Mouse (Mus musculus) midbrain, embryonic 15.5 days (tissue): Measurements from ENCODE around the gene Eif2b2. TPM values are rescaled to one million over a fixed set of nuclear protein-coding genes. Genes with fewer than 3 reads are reported as not detected.

Experiments used
- ATAC-seq: fragments of 200-750 bp; cut with Nextera tagmentation; replicated peaks from 2 replicates; pipeline ENCODE4 v1.8.0; 2017; ENCODE audit warnings: moderate TSS enrichment
- H3K27ac ChIP-seq: fragments of 300-500 bp; sonication (generic); 2 replicates; pipeline ENCODE4 v1.5.1; 2015; ENCODE audit warnings: mild to moderate bottlenecking, inconsistent platforms
- H3K27me3 ChIP-seq: fragments of 300-500 bp; sonication (generic); replicated peaks from 2 replicates; pipeline ENCODE4 v1.6.1; 2015; ENCODE audit warnings: inconsistent platforms
- H3K36me3 ChIP-seq: fragments of 300-500 bp; sonication (generic); replicated peaks from 2 replicates; pipeline ENCODE4 v1.6.1; 2015; ENCODE audit warnings: inconsistent platforms
- H3K4me1 ChIP-seq: fragments of 300-500 bp; sonication (generic); 2 replicates; pipeline ENCODE4 v1.6.1; 2015; ENCODE audit warnings: inconsistent platforms
- H3K4me2 ChIP-seq: fragments of 300-500 bp; sonication (generic); 2 replicates; pipeline ENCODE4 v1.6.1; 2015; ENCODE audit warnings: inconsistent platforms, mild to moderate bottlenecking, moderate library complexity
- H3K4me3 ChIP-seq: fragments of 300-500 bp; sonication (generic); 2 replicates; pipeline ENCODE4 v1.5.1; 2015; ENCODE audit warnings: mild to moderate bottlenecking, inconsistent platforms
- H3K9ac ChIP-seq: fragments of 300-500 bp; sonication (generic); 2 replicates; pipeline ENCODE4 v1.6.1; 2015; ENCODE audit warnings: mild to moderate bottlenecking, inconsistent platforms
- H3K9me3 ChIP-seq: fragments of 300-500 bp; sonication (generic); 2 replicates; pipeline ENCODE4 v1.6.1; 2016; ENCODE audit warnings: inconsistent platforms
- WGBS: fragments of 180-500 bp; shearing (Covaris S2); methylation state at CpG from one replicate; pipeline ENCODE4 v1.1.7; 2015; ENCODE audit warnings: mixed read lengths; 5-methylcytosine and 5-hydroxymethylcytosine counted together
- polyA plus RNA-seq: library from polyadenylated mRNA; unstranded; fragments of >200 nt; fragmentation: Nextera tagmentation; extraction: Ambion mirVana; gene quantifications from 2 replicates; pipeline ENCODE4 v1.2.1, GENCODE M21; 2015

Eif2b2 gene
- polyA plus RNA-seq, 1 experiment from 2014 or later: 78.2 TPM

GRCm38 (mm10) chr12:85196191-85196590 lies 23.1 kb upstream of the Eif2b2 start:
- no peaks in the 10 kb centered on the region for H3K27me3 ChIP-seq
- no peak overlapping the region for H3K4me3 ChIP-seq
- 90% methylated on average over 10 of the region's 10 CpGs for WGBS
- no peaks in the 10 kb centered on the region for H3K36me3 ChIP-seq
- no peak for ATAC-seq
- no peaks in the 10 kb centered on the region for H3K9me3 ChIP-seq
- H3K27ac ChIP-seq: no peak overlapping the region
- no peak overlapping the region for H3K4me2 ChIP-seq
- H3K4me1 ChIP-seq: peaks cover 7% of the 10 kb centered on the region
- no peak overlapping the region for H3K9ac ChIP-seq

GRCm38 (mm10) chr12:85197371-85197770 lies 21.9 kb upstream of the Eif2b2 start:
- H3K27ac ChIP-seq: no peak overlapping the region
- H3K9me3 ChIP-seq: no peaks in the 10 kb centered on the region
- no peak overlapping the region for H3K9ac ChIP-seq
- H3K36me3 ChIP-seq: no peaks in the 10 kb centered on the region
- H3K27me3 ChIP-seq: no peaks in the 10 kb centered on the region
- H3K4me1 ChIP-seq: peaks cover 18% of the 10 kb centered on the region
- H3K4me3 ChIP-seq: no peak overlapping the region
- H3K4me2 ChIP-seq: no peak overlapping the region
- ATAC-seq: no peak
- 74% methylated on average over 7 of the region's 7 CpGs for WGBS

- H3K4me1 ChIP-seq: peaks cover 18% of the 10 kb centered on the region
- no peak overlapping the region for H3K4me3 ChIP-seq
- no peak overlapping the region for H3K4me2 ChIP-seq
- no peak overlapping the region for H3K27ac ChIP-seq
- H3K27me3 ChIP-seq: no peaks in the 10 kb centered on the region
- no peaks in the 10 kb centered on the region for H3K9me3 ChIP-seq
- no peak overlapping the region for H3K9ac ChIP-seq
- no peaks in the 10 kb centered on the region for H3K36me3 ChIP-seq
- no peak for ATAC-seq
- 62% methylated on average over 8 of the region's 8 CpGs for WGBS
Measured at GRCm38 (mm10) chr12:85197936-85198335, 21.3 kb upstream of the Eif2b2 start.

GRCm38 (mm10) chr12:85199954-85200353 lies 19.3 kb upstream of the Eif2b2 start:
- Histone ChIP-seq H3K4me2 (no peak overlapping the region), H3K27ac (no peak overlapping the region), H3K27me3 (no peaks in the 10 kb centered on the region), H3K9ac (no peak overlapping the region), H3K4me3 (no peak overlapping the region), H3K9me3 (no peaks in the 10 kb centered on the region), H3K4me1 (peaks cover 18% of the 10 kb centered on the region), H3K36me3 (no peaks in the 10 kb centered on the region)
- no peak for ATAC-seq
- 95% methylated on average over 1 of the region's 1 CpGs for WGBS

GRCm38 (mm10) chr12:85200929-85201829 lies 18.1 kb upstream of the Eif2b2 start:
- 13% methylated on average over 24 of the region's 24 CpGs for WGBS
- Histone ChIP-seq H3K4me2 (peak overlapping the region; percentile 15; the same call in 1 of the 2 replicates), H3K9ac (no peak overlapping the region), H3K27ac (peak overlapping the region; percentile 62), H3K27me3 (no peaks in the 10 kb centered on the region), H3K9me3 (no peaks in the 10 kb centered on the region), H3K4me1 (peaks cover 18% of the 10 kb centered on the region), H3K4me3 (no peak overlapping the region), H3K36me3 (no peaks in the 10 kb centered on the region)
- ATAC-seq: peak; percentile 69

- no peak overlapping the region for H3K4me2 ChIP-seq
- H3K4me3 ChIP-seq: no peak overlapping the region
- no peak for ATAC-seq
- no peaks in the 10 kb centered on the region for H3K36me3 ChIP-seq
- peak overlapping the region; percentile 62 for H3K27ac ChIP-seq
- no peak overlapping the region for H3K9ac ChIP-seq
- H3K9me3 ChIP-seq: no peaks in the 10 kb centered on the region
- WGBS: 64% methylated on average over 2 of the region's 2 CpGs
- peaks cover 18% of the 10 kb centered on the region for H3K4me1 ChIP-seq
- H3K27me3 ChIP-seq: no peaks in the 10 kb centered on the region
Measured at GRCm38 (mm10) chr12:85201830-85202147, 17.5 kb upstream of the Eif2b2 start.

GRCm38 (mm10) chr12:85202191-85202590 lies 17.1 kb upstream of the Eif2b2 start:
- Histone ChIP-seq H3K4me2 (no peak overlapping the region), H3K27ac (0 out of 2 replicates have a peak overlapping the region, but pooled peaks have one; percentile 62), H3K27me3 (no peaks in the 10 kb centered on the region), H3K36me3 (no peaks in the 10 kb centered on the region), H3K4me1 (peaks cover 18% of the 10 kb centered on the region), H3K9me3 (no peaks in the 10 kb centered on the region), H3K9ac (no peak overlapping the region), H3K4me3 (no peak overlapping the region)
- ATAC-seq: no peak
- 90% methylated on average over 7 of the region's 7 CpGs for WGBS

GRCm38 (mm10) chr12:85203699-85204098 lies 15.6 kb upstream of the Eif2b2 start:
- H3K27ac ChIP-seq: no peak overlapping the region
- no peak overlapping the region for H3K4me3 ChIP-seq
- no peak overlapping the region for H3K9ac ChIP-seq
- ATAC-seq: no peak
- no peak overlapping the region for H3K4me2 ChIP-seq
- H3K27me3 ChIP-seq: no peaks in the 10 kb centered on the region
- H3K9me3 ChIP-seq: no peaks in the 10 kb centered on the region
- H3K4me1 ChIP-seq: peaks cover 18% of the 10 kb centered on the region
- WGBS: 83% methylated on average over 5 of the region's 5 CpGs
- H3K36me3 ChIP-seq: no peaks in the 10 kb centered on the region

GRCm38 (mm10) chr12:85204105-85204504 lies 15.2 kb upstream of the Eif2b2 start:
- Histone ChIP-seq H3K27me3 (no peaks in the 10 kb centered on the region), H3K36me3 (no peaks in the 10 kb centered on the region), H3K9ac (no peak overlapping the region), H3K4me1 (peaks cover 18% of the 10 kb centered on the region), H3K27ac (no peak overlapping the region), H3K4me3 (no peak overlapping the region), H3K4me2 (no peak overlapping the region), H3K9me3 (no peaks in the 10 kb centered on the region)
- WGBS: 54% methylated on average over 8 of the region's 8 CpGs
- no peak for ATAC-seq

GRCm38 (mm10) chr12:85205425-85205824 lies 13.9 kb upstream of the Eif2b2 start:
- H3K9me3 ChIP-seq: no peaks in the 10 kb centered on the region
- H3K4me1 ChIP-seq: peaks cover 18% of the 10 kb centered on the region
- H3K36me3 ChIP-seq: no peaks in the 10 kb centered on the region
- no peak for ATAC-seq
- H3K4me3 ChIP-seq: no peak overlapping the region
- 86% methylated on average over 10 of the region's 10 CpGs for WGBS
- H3K9ac ChIP-seq: no peak overlapping the region
- H3K27ac ChIP-seq: no peak overlapping the region
- no peaks in the 10 kb centered on the region for H3K27me3 ChIP-seq
- no peak overlapping the region for H3K4me2 ChIP-seq

- Histone ChIP-seq H3K36me3 (no peaks in the 10 kb centered on the region), H3K9ac (no peak overlapping the region), H3K4me2 (no peak overlapping the region), H3K4me3 (no peak overlapping the region), H3K9me3 (no peaks in the 10 kb centered on the region), H3K27me3 (no peaks in the 10 kb centered on the region), H3K27ac (no peak overlapping the region), H3K4me1 (no peaks in the 10 kb centered on the region)
- 33% methylated on average over 7 of the region's 7 CpGs for WGBS
- no peak for ATAC-seq
Measured at GRCm38 (mm10) chr12:85208687-85209199, 10.5 kb upstream of the Eif2b2 start.

- H3K9ac ChIP-seq: no peak overlapping the region
- H3K4me1 ChIP-seq: peaks cover 9% of the 10 kb centered on the region
- no peaks in the 10 kb centered on the region for H3K27me3 ChIP-seq
- no peak overlapping the region for H3K4me3 ChIP-seq
- no peak overlapping the region for H3K27ac ChIP-seq
- WGBS: 84% methylated on average over 5 of the region's 5 CpGs
- H3K4me2 ChIP-seq: no peak overlapping the region
- ATAC-seq: no peak
- H3K36me3 ChIP-seq: no peaks in the 10 kb centered on the region
- H3K9me3 ChIP-seq: no peaks in the 10 kb centered on the region
Measured at GRCm38 (mm10) chr12:85215031-85215430, 4.2 kb upstream of the Eif2b2 start.
